Mouse (Mus musculus) liver, embryonic 12.5 days (tissue): ENCODE data around the gene Rsc1a1. TPM values are rescaled to one million over a fixed set of nuclear protein-coding genes. Genes with fewer than 3 reads are reported as not detected.

ENCODE experiments used
- ATAC-seq: fragments of 200-750 bp; cut with Nextera tagmentation; 2 replicates; pipeline ENCODE4 v1.8.0; 2017; ENCODE audit warnings: moderate number of reproducible peaks, mild to moderate bottlenecking, moderate library complexity
- H3K27ac ChIP-seq: fragments of 300-500 bp; sonication (generic); 2 replicates; pipeline ENCODE4 v1.5.1; 2016; ENCODE audit warnings: mild to moderate bottlenecking
- H3K27me3 ChIP-seq: fragments of 300-500 bp; sonication (generic); replicated peaks from 2 replicates; pipeline ENCODE4 v1.6.1; 2016; ENCODE audit warnings: mild to moderate bottlenecking, moderate library complexity
- H3K36me3 ChIP-seq: fragments of 300-500 bp; sonication (generic); 2 replicates; pipeline ENCODE4 v1.6.1; 2016; ENCODE audit warnings: mild to moderate bottlenecking, moderate library complexity
- H3K4me1 ChIP-seq: fragments of 300-500 bp; sonication (generic); 2 replicates; pipeline ENCODE4 v1.6.1; 2016
- H3K4me2 ChIP-seq: fragments of 300-500 bp; sonication (generic); 2 replicates; pipeline ENCODE4 v1.6.1; 2016; ENCODE audit warnings: mild to moderate bottlenecking, moderate library complexity
- H3K4me3 ChIP-seq: fragments of 300-500 bp; sonication (generic); 2 replicates; pipeline ENCODE4 v1.5.1; 2016; ENCODE audit warnings: mild to moderate bottlenecking, moderate library complexity
- H3K9ac ChIP-seq: fragments of 300-500 bp; sonication (generic); 2 replicates; pipeline ENCODE4 v1.6.1; 2016; ENCODE audit warnings: mild to moderate bottlenecking, moderate library complexity
- H3K9me3 ChIP-seq: fragments of 300-500 bp; sonication (generic); replicated peaks from 2 replicates; pipeline ENCODE4 v1.6.1; 2016; ENCODE audit warnings: mild to moderate bottlenecking, moderate library complexity
- WGBS: fragments of 180-500 bp; shearing (Covaris S2); methylation state at CpG from one replicate; pipeline ENCODE4 v1.1.7; 2016; ENCODE audit not compliant: insufficient replicate concordance; 5-methylcytosine and 5-hydroxymethylcytosine counted together
- polyA plus RNA-seq: library from polyadenylated mRNA; unstranded; fragments of >200 nt; fragmentation: Nextera tagmentation; extraction: Ambion mirVana; gene quantifications from 2 replicates; pipeline ENCODE4 v1.2.1, GENCODE M21; 2016

Rsc1a1 gene
- 0.74 TPM in 1 of 2 replicates, not detected in the other for polyA plus RNA-seq

- no peaks in the 10 kb centered on the region for H3K27me3 ChIP-seq
- H3K27ac ChIP-seq = no peak within 1 kb of the TSS
- no peak within 1 kb of the TSS for H3K4me3 ChIP-seq
- WGBS = 93% methylated on average over 6 of the region's 6 CpGs
- peaks cover 91% of the 10 kb centered on the region for H3K36me3 ChIP-seq
- ATAC-seq = no peak
- H3K9ac ChIP-seq = no peak within 1 kb of the TSS
- H3K9me3 ChIP-seq = no peaks in the 10 kb centered on the region
- no peak within 1 kb of the TSS for H3K4me2 ChIP-seq
- peaks cover 16% of the 10 kb centered on the region; the same call in 1 of the 2 replicates for H3K4me1 ChIP-seq
Measured at GRCm38 (mm10) chr4:141685499-141685898, at the start of gene Rsc1a1. Rsc1a1 (minus strand) TSS chr4:141685599.

GRCm38 (mm10) chr4:141735206-141735560, 49.8 kb upstream of the Rsc1a1 start:
- H3K4me2 ChIP-seq = peak overlapping the region; percentile 79
- peaks cover 23% of the 10 kb centered on the region for H3K4me1 ChIP-seq
- H3K36me3 ChIP-seq = no peaks in the 10 kb centered on the region
- 32% methylated on average over 9 of the region's 9 CpGs for WGBS
- H3K27ac ChIP-seq = no peak overlapping the region
- no peak overlapping the region for H3K9ac ChIP-seq
- no peak for ATAC-seq
- peak overlapping the region; percentile 50 for H3K4me3 ChIP-seq
- H3K27me3 ChIP-seq = no peaks in the 10 kb centered on the region
- H3K9me3 ChIP-seq = no peaks in the 10 kb centered on the region

GRCm38 (mm10) chr4:141734446-141735205, 49.2 kb upstream of the Rsc1a1 start:
- WGBS = 11% methylated on average over 24 of the region's 24 CpGs
- H3K4me3 ChIP-seq = peak overlapping the region; percentile 50

GRCm38 (mm10) chr4:141731766-141732165, 46.4 kb upstream of the Rsc1a1 start:
- Histone ChIP-seq H3K4me2 (no peak overlapping the region), H3K9ac (no peak overlapping the region)
- ATAC-seq = no peak

More at GRCm38 (mm10) chr4:141734446-141735205, 49.2 kb upstream of the Rsc1a1 start:
- H3K27ac ChIP-seq = peak overlapping the region; percentile 50; the same call in 1 of the 2 replicates
- ATAC-seq = peak; percentile 96
- H3K4me2 ChIP-seq = peak overlapping the region; percentile 79
- H3K36me3 ChIP-seq = no peaks in the 10 kb centered on the region
- H3K9ac ChIP-seq = peak overlapping the region; percentile 61
- no peaks in the 10 kb centered on the region for H3K9me3 ChIP-seq
- 0 out of 2 replicates have a peak, but pooled peaks cover under 1% of the 10 kb centered on the region for H3K27me3 ChIP-seq
- H3K4me1 ChIP-seq = peaks cover 23% of the 10 kb centered on the region

GRCm38 (mm10) chr4:141730401-141730800, 45.0 kb upstream of the Rsc1a1 start:
- no peak for ATAC-seq
- Histone ChIP-seq H3K4me2 (no peak overlapping the region), H3K36me3 (no peaks in the 10 kb centered on the region), H3K4me1 (peaks cover 31% of the 10 kb centered on the region), H3K4me3 (no peak overlapping the region), H3K9ac (no peak overlapping the region), H3K27me3 (peaks cover 9% of the 10 kb centered on the region; the same call in 1 of the 2 replicates), H3K27ac (no peak overlapping the region), H3K9me3 (no peaks in the 10 kb centered on the region)
- 83% methylated on average over 13 of the region's 13 CpGs for WGBS

More at GRCm38 (mm10) chr4:141731766-141732165, 46.4 kb upstream of the Rsc1a1 start:
- H3K27me3 ChIP-seq = peaks cover 9% of the 10 kb centered on the region; the same call in 1 of the 2 replicates
- H3K9me3 ChIP-seq = no peaks in the 10 kb centered on the region
- H3K4me3 ChIP-seq = no peak overlapping the region
- peaks cover 23% of the 10 kb centered on the region for H3K4me1 ChIP-seq
- H3K27ac ChIP-seq = no peak overlapping the region
- H3K36me3 ChIP-seq = no peaks in the 10 kb centered on the region
- 48% methylated on average over 5 of the region's 5 CpGs for WGBS

GRCm38 (mm10) chr4:141729266-141729665, 43.9 kb upstream of the Rsc1a1 start:
- no peak for ATAC-seq
- Histone ChIP-seq H3K27me3 (peaks cover 9% of the 10 kb centered on the region; the same call in 1 of the 2 replicates), H3K4me2 (no peak overlapping the region), H3K9me3 (no peaks in the 10 kb centered on the region), H3K9ac (no peak overlapping the region), H3K4me3 (no peak overlapping the region), H3K27ac (0 out of 2 replicates have a peak overlapping the region, but pooled peaks have one; percentile 11), H3K36me3 (no peaks in the 10 kb centered on the region), H3K4me1 (peaks cover 31% of the 10 kb centered on the region)
- WGBS = 78% methylated on average over 3 of the region's 3 CpGs

- Histone ChIP-seq H3K9me3 (no peaks in the 10 kb centered on the region), H3K4me2 (no peak overlapping the region), H3K36me3 (peaks cover 8% of the 10 kb centered on the region), H3K4me1 (peaks cover 47% of the 10 kb centered on the region), H3K27ac (0 out of 2 replicates have a peak overlapping the region, but pooled peaks have one; percentile 21), H3K9ac (no peak overlapping the region), H3K27me3 (peaks cover 9% of the 10 kb centered on the region; the same call in 1 of the 2 replicates), H3K4me3 (no peak overlapping the region)
- WGBS = 46% methylated on average over 3 of the region's 3 CpGs
- ATAC-seq = no peak
Measured at GRCm38 (mm10) chr4:141725738-141726137, 40.3 kb upstream of the Rsc1a1 start.

- H3K9me3 ChIP-seq = peaks cover 1% of the 10 kb centered on the region; the same call in 1 of the 2 replicates
- H3K27ac ChIP-seq = 0 out of 2 replicates have a peak overlapping the region, but pooled peaks have one; percentile 21
- H3K4me3 ChIP-seq = no peak overlapping the region
- 66% methylated on average over 5 of the region's 5 CpGs for WGBS
- peaks cover 13% of the 10 kb centered on the region for H3K36me3 ChIP-seq
- H3K4me1 ChIP-seq = peaks cover 49% of the 10 kb centered on the region
- no peak overlapping the region for H3K4me2 ChIP-seq
- no peak for ATAC-seq
- H3K9ac ChIP-seq = no peak overlapping the region
- peaks cover 9% of the 10 kb centered on the region; the same call in 1 of the 2 replicates for H3K27me3 ChIP-seq
Measured at GRCm38 (mm10) chr4:141725277-141725676, 39.9 kb upstream of the Rsc1a1 start.

GRCm38 (mm10) chr4:141724594-141724993, 39.2 kb upstream of the Rsc1a1 start:
- Histone ChIP-seq H3K4me3 (no peak overlapping the region), H3K9ac (no peak overlapping the region), H3K27me3 (peaks cover 8% of the 10 kb centered on the region; the same call in 1 of the 2 replicates), H3K9me3 (peaks cover 5% of the 10 kb centered on the region; the same call in 1 of the 2 replicates), H3K27ac (0 out of 2 replicates have a peak overlapping the region, but pooled peaks have one; percentile 2), H3K36me3 (peaks cover 20% of the 10 kb centered on the region), H3K4me1 (peaks cover 55% of the 10 kb centered on the region), H3K4me2 (peak overlapping the region; percentile 93)
- no peak for ATAC-seq
- 50% methylated on average over 11 of the region's 11 CpGs for WGBS

- peaks cover 64% of the 10 kb centered on the region for H3K4me1 ChIP-seq
- peak overlapping the region; percentile 99 for H3K9ac ChIP-seq
- H3K27me3 ChIP-seq = no peaks in the 10 kb centered on the region
- ATAC-seq = peak; percentile 54
- peak overlapping the region; percentile 96 for H3K27ac ChIP-seq
- peaks cover 23% of the 10 kb centered on the region for H3K36me3 ChIP-seq
- peak overlapping the region; percentile 93 for H3K4me2 ChIP-seq
- peaks cover 5% of the 10 kb centered on the region; the same call in 1 of the 2 replicates for H3K9me3 ChIP-seq
- H3K4me3 ChIP-seq = peak overlapping the region; percentile 96
- WGBS = 8% methylated on average over 13 of the region's 13 CpGs
Measured at GRCm38 (mm10) chr4:141723673-141724068, 38.3 kb upstream of the Rsc1a1 start.

GRCm38 (mm10) chr4:141722731-141723672, 37.6 kb upstream of the Rsc1a1 start, which contains the start of gene Ddi2:
Ddi2 (minus strand) TSS chr4:141723419.
- Histone ChIP-seq H3K4me3 (peak within 1 kb of the TSS; percentile 96), H3K4me1 (peaks cover 70% of the 10 kb centered on the region), H3K9ac (peak within 1 kb of the TSS; percentile 99), H3K27ac (peak within 1 kb of the TSS; percentile 96), H3K4me2 (peak within 1 kb of the TSS; percentile 93), H3K36me3 (peaks cover 25% of the 10 kb centered on the region), H3K9me3 (peaks cover 5% of the 10 kb centered on the region; the same call in 1 of the 2 replicates), H3K27me3 (no peaks in the 10 kb centered on the region)
- WGBS = 2% methylated on average over 86 of the region's 105 CpGs
- ATAC-seq = peak; percentile 88
